Mouse (Mus musculus) ES-E14 (cell line): ENCODE results near the gene Igfbp7.

Experiments used
- CHD2 ChIP-seq: IDR thresholded peaks from 2 replicates; pipeline ENCODE4 v1.6.1; 2014; ENCODE audit warnings: mild to moderate bottlenecking, low read depth, low read length, inconsistent platforms
- MAFK ChIP-seq: IDR thresholded peaks from 2 replicates; pipeline ENCODE4 v1.6.1; 2014; ENCODE audit warnings: mild to moderate bottlenecking, low read depth, low read length, inconsistent platforms; ENCODE audit not compliant: insufficient read depth
- ZC3H11A ChIP-seq: IDR thresholded peaks from 2 replicates; pipeline ENCODE4 v1.6.1; 2012; ENCODE audit warnings: low read depth, mild to moderate bottlenecking, inconsistent platforms, low read length, borderline replicate concordance

DNA sequence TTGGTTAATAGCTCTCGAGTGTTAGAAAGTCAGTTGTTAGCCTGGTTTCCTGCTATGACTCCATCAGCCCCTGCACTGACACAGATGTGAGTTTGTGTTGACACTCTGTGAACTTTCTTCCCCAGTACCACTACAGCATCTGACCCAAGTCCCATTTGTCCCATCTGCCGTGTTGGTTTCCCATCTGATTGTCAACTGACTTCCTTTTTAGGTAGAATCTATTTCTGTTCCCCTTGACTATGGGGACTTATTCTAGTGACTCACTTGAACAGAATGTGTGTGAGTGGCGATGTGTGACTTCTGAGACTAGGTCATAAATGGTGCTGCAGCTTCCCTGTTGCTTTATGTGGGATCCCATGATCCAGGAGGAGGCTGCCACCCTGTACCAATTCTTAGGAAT is 32.9 kb downstream of the Igfbp7 start:
- TF ChIP-seq MAFK, result no peak
- no peak for TF ChIP-seq CHD2
- TF ChIP-seq ZC3H11A, result no peak
